Mouse (Mus musculus) MEL (cell line): ENCODE measurements around the gene Apc2. TPM values are rescaled to one million over a fixed set of nuclear protein-coding genes. Genes with fewer than 3 reads are reported as not detected.
A peak's percentile ranks its signal among the peaks of the same experiment; 100 is the strongest.

Experiments
- DNase-seq: peaks from one replicate; pipeline ENCODE4 v3.0.0; 2011; ENCODE audit warnings: low read depth, low spot score
- H3K27ac ChIP-seq: 2 replicates; pipeline ENCODE4 v1.5.1; 2012; ENCODE audit warnings: low read depth, mild to moderate bottlenecking, control low read depth, low read length, moderate library complexity; ENCODE audit not compliant: control insufficient read depth
- H3K27me3 ChIP-seq, 2 experiments: fragments of 150-350 bp in 1 of 2; sonication (generic) in 1 of 2; 2 replicates each; pipeline ENCODE4 v1.6.1; 2012; ENCODE audit warnings: low read length in 2 of 2, mild to moderate bottlenecking in 2 of 2, improper control_type of control experiment in 1 of 2, moderate library complexity in 1 of 2; ENCODE audit not compliant: insufficient read depth in 2 of 2, control insufficient read depth in 1 of 2
- H3K36me3 ChIP-seq, 2 experiments: 2 replicates each; pipeline ENCODE4 v1.6.1; 2012 to 2014; ENCODE audit warnings: low read length in 2 of 2, improper control_type of control experiment in 1 of 2, inconsistent platforms in 1 of 2, mild to moderate bottlenecking in 1 of 2; ENCODE audit not compliant: insufficient read depth in 2 of 2, control insufficient read depth in 1 of 2
- H3K4me1 ChIP-seq, 2 experiments: fragments of 150-350 bp in 1 of 2; sonication (generic) in 1 of 2; 2 replicates each; pipeline ENCODE4 v1.6.1; 2012; ENCODE audit warnings: low read length in 2 of 2, improper control_type of control experiment in 1 of 2, mild to moderate bottlenecking in 1 of 2; ENCODE audit not compliant: insufficient read depth in 2 of 2, control insufficient read depth in 1 of 2
- H3K4me3 ChIP-seq, 2 experiments: fragments of 150-350 bp in 1 of 2; sonication (generic) in 1 of 2; 2 replicates each; pipeline ENCODE4 v1.5.1; 2012; ENCODE audit warnings: low read depth in 2 of 2, low read length in 2 of 2, mild to moderate bottlenecking in 2 of 2, moderate library complexity in 2 of 2, control low read depth in 1 of 2, improper control_type of control experiment in 1 of 2; ENCODE audit not compliant: control insufficient read depth in 1 of 2, insufficient read depth in 1 of 2
- H3K79me2 ChIP-seq: 2 replicates; pipeline ENCODE4 v1.6.1; 2012; ENCODE audit warnings: mild to moderate bottlenecking, low read length, moderate library complexity; ENCODE audit not compliant: control insufficient read depth, poor library complexity, insufficient read depth
- H3K9ac ChIP-seq: 2 replicates; pipeline ENCODE4 v1.6.1; 2012; ENCODE audit warnings: low read depth, mild to moderate bottlenecking, control low read depth, low read length, moderate library complexity; ENCODE audit not compliant: control insufficient read depth, poor library complexity, severe bottlenecking
- H3K9me3 ChIP-seq: fragments of 150-350 bp; sonication (generic); replicated peaks from 2 replicates; pipeline ENCODE4 v1.6.1; 2012; ENCODE audit warnings: mild to moderate bottlenecking, low read length, improper control_type of control experiment, moderate library complexity; ENCODE audit not compliant: insufficient read depth
- BHLHE40 ChIP-seq: IDR thresholded peaks from 2 replicates; pipeline ENCODE4 v1.6.1; 2012; ENCODE audit warnings: low read depth, mild to moderate bottlenecking, inconsistent platforms, low read length, improper control_type of control experiment, borderline replicate concordance
- CHD1 ChIP-seq: IDR thresholded peaks from 2 replicates; pipeline ENCODE4 v1.6.1; 2012; ENCODE audit warnings: low read depth, mild to moderate bottlenecking, inconsistent platforms, low read length, improper control_type of control experiment
- CHD2 ChIP-seq: IDR thresholded peaks from 2 replicates; pipeline ENCODE4 v1.6.1; 2011; ENCODE audit warnings: low read length, improper control_type of control experiment
- CTCF ChIP-seq, 3 experiments: IDR thresholded peaks in 2 of 3; conservative IDR thresholded peaks in 1 of 3; 2 replicates each; pipeline ENCODE4 v1.5.1; 2011 to 2012; ENCODE audit warnings: low read length in 3 of 3, low read depth in 2 of 3, mild to moderate bottlenecking in 2 of 3, improper control_type of control experiment in 1 of 3, inconsistent platforms in 1 of 3, mixed read lengths in 1 of 3, moderate library complexity in 1 of 3; ENCODE audit not compliant: control insufficient read depth in 1 of 3, insufficient read depth in 1 of 3, poor library complexity in 1 of 3, severe bottlenecking in 1 of 3
- E2F4 ChIP-seq: IDR thresholded peaks from 2 replicates; pipeline ENCODE4 v1.6.1; 2011; ENCODE audit warnings: low read depth, low read length, improper control_type of control experiment, borderline replicate concordance
- ELF1 ChIP-seq: IDR thresholded peaks from 2 replicates; pipeline ENCODE4 v1.6.1; 2014; ENCODE audit warnings: low read depth, mild to moderate bottlenecking, inconsistent platforms, low read length, improper control_type of control experiment, moderate library complexity
- EP300 ChIP-seq, 2 experiments: IDR thresholded peaks; 2 replicates each; pipeline ENCODE4 v1.6.1; 2011; ENCODE audit warnings: improper control_type of control experiment in 2 of 2, low read length in 2 of 2, low read depth in 1 of 2, mild to moderate bottlenecking in 1 of 2
- ETS1 ChIP-seq: IDR thresholded peaks from 2 replicates; pipeline ENCODE4 v1.6.1; 2012; ENCODE audit warnings: low read depth, mild to moderate bottlenecking, inconsistent platforms, low read length, improper control_type of control experiment, moderate library complexity
- GABPA ChIP-seq: IDR thresholded peaks from 2 replicates; pipeline ENCODE4 v1.6.1; 2012; ENCODE audit warnings: low read depth, mild to moderate bottlenecking, inconsistent platforms, low read length, improper control_type of control experiment, moderate library complexity
- GATA1 ChIP-seq: IDR thresholded peaks from 2 replicates; pipeline ENCODE4 v1.6.1; 2011; ENCODE audit warnings: low read depth, low read length, improper control_type of control experiment
- HCFC1 ChIP-seq: IDR thresholded peaks from 2 replicates; pipeline ENCODE4 v1.6.1; 2012; ENCODE audit warnings: low read depth, mild to moderate bottlenecking, inconsistent platforms, low read length, improper control_type of control experiment, moderate library complexity
- JUND ChIP-seq: IDR thresholded peaks from 2 replicates; pipeline ENCODE4 v1.6.1; 2011; ENCODE audit warnings: low read depth, mild to moderate bottlenecking, improper control_type of control experiment, low read length
- KAT2A ChIP-seq: conservative IDR thresholded peaks from 2 replicates; pipeline ENCODE4 v1.6.1; 2012; ENCODE audit warnings: low read depth, low read length, improper control_type of control experiment, inconsistent platforms
- MAFK ChIP-seq: IDR thresholded peaks from 2 replicates; pipeline ENCODE4 v1.6.1; 2011; ENCODE audit warnings: low read depth, mild to moderate bottlenecking, low read length, improper control_type of control experiment, borderline replicate concordance
- MAZ ChIP-seq: IDR thresholded peaks from 2 replicates; pipeline ENCODE4 v1.6.1; 2012; ENCODE audit warnings: low read depth, mild to moderate bottlenecking, inconsistent platforms, low read length, improper control_type of control experiment
- MEF2A ChIP-seq: IDR thresholded peaks from 2 replicates; pipeline ENCODE4 v1.6.1; 2014; ENCODE audit warnings: low read depth, mild to moderate bottlenecking, inconsistent platforms, low read length, improper control_type of control experiment; ENCODE audit not compliant: poor library complexity, insufficient replicate concordance, severe bottlenecking; ENCODE audit errors: extremely low read depth
- MXI1 ChIP-seq: IDR thresholded peaks from 2 replicates; pipeline ENCODE4 v1.6.1; 2011; ENCODE audit warnings: mild to moderate bottlenecking, low read depth, low read length, improper control_type of control experiment
- MYB ChIP-seq: IDR thresholded peaks from 2 replicates; pipeline ENCODE4 v1.6.1; 2011; ENCODE audit warnings: mild to moderate bottlenecking, low read depth, low read length, improper control_type of control experiment
- MYC ChIP-seq: IDR thresholded peaks from 2 replicates; pipeline ENCODE4 v1.6.1; 2011; ENCODE audit warnings: low read depth, mild to moderate bottlenecking, low read length, improper control_type of control experiment, moderate library complexity
- NRF1 ChIP-seq: IDR thresholded peaks from 2 replicates; pipeline ENCODE4 v1.6.1; 2014; ENCODE audit warnings: low read depth, mild to moderate bottlenecking, inconsistent platforms, low read length, improper control_type of control experiment, moderate library complexity; ENCODE audit not compliant: poor library complexity, insufficient read depth, severe bottlenecking
- POLR2A ChIP-seq, 2 experiments: IDR thresholded peaks; 2 replicates each; pipeline ENCODE4 v1.6.1; 2011 to 2012; ENCODE audit warnings: low read length in 2 of 2, mild to moderate bottlenecking in 2 of 2, control low read depth in 1 of 2, improper control_type of control experiment in 1 of 2, low read depth in 1 of 2, moderate library complexity in 1 of 2; ENCODE audit not compliant: control insufficient read depth in 1 of 2, insufficient read depth in 1 of 2, poor library complexity in 1 of 2
- POLR2AphosphoS2 ChIP-seq: IDR thresholded peaks from 2 replicates; pipeline ENCODE4 v1.6.1; 2011; ENCODE audit warnings: low read length, improper control_type of control experiment
- POLR2AphosphoS5 ChIP-seq: IDR thresholded peaks from 2 replicates; pipeline ENCODE4 v1.6.1; 2012; ENCODE audit warnings: low read depth, borderline replicate concordance, mild to moderate bottlenecking, inconsistent platforms, low read length, moderate library complexity, mixed read lengths
- RCOR1 ChIP-seq: IDR thresholded peaks from 2 replicates; pipeline ENCODE4 v1.6.1; 2012; ENCODE audit warnings: low read depth, mild to moderate bottlenecking, inconsistent platforms, low read length, improper control_type of control experiment
- SMC3 ChIP-seq: IDR thresholded peaks from 2 replicates; pipeline ENCODE4 v1.6.1; 2011; ENCODE audit warnings: low read depth, low read length, improper control_type of control experiment
- TAL1 ChIP-seq: IDR thresholded peaks from 2 replicates; pipeline ENCODE4 v1.6.1; 2012; ENCODE audit warnings: mild to moderate bottlenecking, inconsistent platforms, low read length, moderate library complexity, mixed read lengths
- TBP ChIP-seq: IDR thresholded peaks from 2 replicates; pipeline ENCODE4 v1.8.0; 2011; ENCODE audit warnings: low read depth, low read length, improper control_type of control experiment
- TCF12 ChIP-seq: IDR thresholded peaks from 2 replicates; pipeline ENCODE4 v1.6.1; 2014; ENCODE audit warnings: low read depth, mild to moderate bottlenecking, inconsistent platforms, low read length, improper control_type of control experiment, moderate library complexity
- UBTF ChIP-seq: IDR thresholded peaks from 2 replicates; pipeline ENCODE4 v1.6.1; 2012; ENCODE audit warnings: low read depth, mild to moderate bottlenecking, inconsistent platforms, low read length, improper control_type of control experiment, moderate library complexity, borderline replicate concordance; ENCODE audit not compliant: insufficient read depth
- USF2 ChIP-seq, 2 experiments: IDR thresholded peaks; 2 replicates each; pipeline ENCODE4 v1.6.1; 2011 to 2012; ENCODE audit warnings: improper control_type of control experiment in 2 of 2, low read length in 2 of 2, borderline replicate concordance in 1 of 2, inconsistent platforms in 1 of 2, low read depth in 1 of 2, mild to moderate bottlenecking in 1 of 2; ENCODE audit not compliant: insufficient read depth in 1 of 2
- ZC3H11A ChIP-seq: IDR thresholded peaks from 2 replicates; pipeline ENCODE4 v1.6.1; 2012; ENCODE audit warnings: low read depth, mild to moderate bottlenecking, inconsistent platforms, low read length, improper control_type of control experiment
- ZKSCAN1 ChIP-seq: IDR thresholded peaks from 2 replicates; pipeline ENCODE4 v1.6.1; 2012; ENCODE audit warnings: low read depth, mild to moderate bottlenecking, inconsistent platforms, low read length, improper control_type of control experiment, moderate library complexity
- polyA plus RNA-seq, 2 experiments: library from polyadenylated mRNA; stranded (reverse) in 1 of 2; unstranded in 1 of 2; fragments of >175 nt in 1 of 2; fragments of >200 nt in 1 of 2; gene quantifications; 2 replicates each; pipeline versions ENCODE4 v1.2.1 to v1.2.4; 2012; ENCODE audit warnings: low replicate concordance in 2 of 2, low read depth in 1 of 2; ENCODE audit not compliant: insufficient read length in 2 of 2, insufficient read depth in 1 of 2, missing spikeins in 1 of 2
- total RNA-seq: library from RNA; depleted of rRNA; stranded (reverse); fragments of 300-350 nt; gene quantifications from 2 replicates; pipeline ENCODE4 v1.2.3, GENCODE M21; 2012

The Apc2 gene
- total and polyA plus RNA-seq, 3 experiments: 0.58 to 1.2 TPM; not detected in 1

- TF ChIP-seq NRF1 (peak; percentile 53; the same call in 1 of the 2 replicates), MYC (peak; percentile 50; the same call in 1 of the 2 replicates), CHD2 (no peak), ZC3H11A (peak; percentile 37; the same call in 1 of the 2 replicates)
Measured at GRCm38 (mm10) chr10:80295618-80296425, at the start of gene Apc2 (continued).

DNA sequence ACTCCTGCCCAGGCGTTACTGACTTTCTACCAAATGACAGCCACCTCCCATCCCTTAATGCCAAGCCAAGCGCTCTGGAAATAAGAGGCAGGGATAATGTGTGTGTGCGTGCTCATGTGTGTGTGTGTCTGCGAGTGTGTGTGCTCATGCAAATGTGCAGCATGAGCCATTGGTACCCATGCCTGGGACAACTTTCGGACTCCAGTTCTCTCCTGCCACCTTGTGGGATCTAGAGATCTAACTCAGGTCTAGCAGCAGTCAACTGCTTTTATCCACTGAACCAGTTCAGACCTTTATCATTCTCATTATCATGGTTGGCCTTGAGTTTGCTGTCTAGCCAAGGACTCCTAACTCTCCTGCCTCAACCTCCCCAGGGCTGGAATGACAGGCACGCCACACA is 47.9 kb upstream of the Apc2 start:
- peak overlapping the region; percentile 49 for H3K9ac ChIP-seq
- H3K4me3 ChIP-seq: peak overlapping the region; percentile 41 to 56
- no peaks in the 10 kb centered on the region for H3K9me3 ChIP-seq
- H3K27ac ChIP-seq: no peak overlapping the region
- DNase-seq: peak; percentile 79
- peaks cover 20% of the 10 kb centered on the region for H3K79me2 ChIP-seq
- peaks cover 0 to 6% of the 10 kb centered on the region in 2 experiments; a peak in 2 of 4 replicates for H3K4me1 ChIP-seq
- peaks cover 0 to 3% of the 10 kb centered on the region in 2 experiments; a peak in 2 of 4 replicates for H3K36me3 ChIP-seq
- H3K27me3 ChIP-seq: no peaks in the 10 kb centered on the region
- TF ChIP-seq ELF1 (no peak), MAFK (no peak), ETS1 (no peak), JUND (no peak), TAL1 (no peak), E2F4 (no peak), UBTF (no peak), GABPA (no peak), SMC3 (peak; percentile 68), GATA1 (peak; percentile 16; the same call in 1 of the 2 replicates), TBP (no peak), USF2 (IDR thresholded peaks at IDR 0.05; ENCODE audit: borderline replicate concordance in 1 of 2, insufficient read depth in 1 of 2, low read depth in 1 of 2, low read length in 2 of 2) (no peak), MAZ (no peak), POLR2AphosphoS5 (no peak), POLR2AphosphoS2 (no peak), CHD2 (no peak), POLR2A (IDR thresholded peaks at IDR 0.05; ENCODE audit: control insufficient read depth in 1 of 2, insufficient read depth in 1 of 2, low read depth in 1 of 2, low read length in 2 of 2, poor library complexity in 1 of 2) (no peak), CHD1 (no peak), MXI1 (peak; percentile 61), CTCF (IDR thresholded peaks at IDR 0.05 in 2 of 3, conservative IDR thresholded peaks at IDR 0.05 in 1 of 3; ENCODE audit: control insufficient read depth in 1 of 3, insufficient read depth in 1 of 3, low read depth in 2 of 3, low read length in 3 of 3, poor library complexity in 1 of 3, severe bottlenecking in 1 of 3) (peak; percentile 37 to 77 (median 48)), KAT2A (no peak), MEF2A (no peak), MYB (no peak), BHLHE40 (no peak), ZC3H11A (no peak; the same call in none of the 2 replicates), MYC (no peak), EP300 (IDR thresholded peaks at IDR 0.05; ENCODE audit: low read depth in 1 of 2, low read length in 2 of 2) (no peak), TCF12 (0 out of 2 replicates have a peak, but pooled peaks have one; percentile 7), HCFC1 (peak; percentile 45; the same call in 1 of the 2 replicates), RCOR1 (no peak), NRF1 (no peak), ZKSCAN1 (no peak)
